ENCODE assay signal across 8 mouse cellular contexts in genomic region chr6:87913661-87914325, GRCm38 (mm10). TPM values are rescaled to one million over a fixed set of nuclear protein-coding genes. Genes with fewer than 3 reads are reported as not detected.
DNase-seq lines count a peak whose midpoint lies in the region; ATAC-seq and TF ChIP-seq lines count a peak whose summit lies in the region.

Gene Hmces, plus strand, starts transcription at chr6:87913935.

- peaks cover 12 to 70% of the 10 kb centered on the region in 2 experiments for H3K4me1 ChIP-seq in CH12.LX (ENCODE audit: control insufficient read depth in 1 of 2, insufficient read depth in 2 of 2)
- peaks cover 11% of the 10 kb centered on the region for H3K4me1 ChIP-seq in heart, embryonic 15.5 days (replicated peaks)
- H3K4me1 ChIP-seq in liver, embryonic 16.5 days (ENCODE audit: control insufficient read depth, low read depth, low read length), result peaks cover 14% of the 10 kb centered on the region
- H3K4me1 ChIP-seq in neural tube, embryonic 12.5 days, result peaks cover 12% of the 10 kb centered on the region; the same call in 1 of the 2 replicates
- peaks cover 16% of the 10 kb centered on the region for H3K4me1 ChIP-seq in stomach, embryonic 16.5 days (ENCODE audit: control insufficient read depth, insufficient read depth, low read length)

- no peak for TF ChIP-seq CTCF in CH12.LX (conservative IDR thresholded peaks at IDR 0.05 in 1 of 2, IDR thresholded peaks at IDR 0.05 in 1 of 2; ENCODE audit: low read depth in 2 of 2, low read length in 2 of 2)

- WGBS in heart, embryonic 15.5 days, result under 1% methylated on average over 62 of the region's 62 CpGs
- WGBS in liver, embryonic 16.5 days (ENCODE audit: insufficient replicate concordance), result 2% methylated on average over 62 of the region's 62 CpGs
- WGBS in neural tube, embryonic 12.5 days, result 1% methylated on average over 61 of the region's 62 CpGs
- WGBS in stomach, embryonic 16.5 days, result under 1% methylated on average over 60 of the region's 62 CpGs

- no peak for TF ChIP-seq RAD21 in CH12.LX (IDR thresholded peaks at IDR 0.05; ENCODE audit: low read depth, low read length)

- no peaks in the 10 kb centered on the region for H3K27me3 ChIP-seq in CH12.LX (replicated peaks)
- no peaks in the 10 kb centered on the region for H3K27me3 ChIP-seq in heart, embryonic 15.5 days
- H3K27me3 ChIP-seq in liver, embryonic 16.5 days (ENCODE audit: control insufficient read depth, insufficient read depth, low read depth, low read length), result no peaks in the 10 kb centered on the region
- H3K27me3 ChIP-seq in neural tube, embryonic 12.5 days (replicated peaks), result no peaks in the 10 kb centered on the region
- H3K27me3 ChIP-seq in stomach, embryonic 16.5 days (ENCODE audit: control insufficient read depth, insufficient read depth, low read length), result no peaks in the 10 kb centered on the region

- peaks cover 12% of the 10 kb centered on the region for H3K9me3 ChIP-seq in CH12.LX (replicated peaks; ENCODE audit: low read length)
- H3K9me3 ChIP-seq in heart, embryonic 15.5 days (replicated peaks), result no peaks in the 10 kb centered on the region
- no peaks in the 10 kb centered on the region for H3K9me3 ChIP-seq in liver, embryonic 16.5 days (replicated peaks; ENCODE audit: control insufficient read depth, low read length)
- no peaks in the 10 kb centered on the region for H3K9me3 ChIP-seq in neural tube, embryonic 12.5 days
- no peaks in the 10 kb centered on the region for H3K9me3 ChIP-seq in stomach, embryonic 16.5 days (replicated peaks; ENCODE audit: control insufficient read depth, low read length)

- dilution Hi-C loops in CH12.LX (cut with MboI; ENCODE audit: extremely low pct_ligation_motif_present, extremely low pct_unique_long_range_greater_than_20kb, low sequenced_read_pairs), result no loop called here

- in situ Hi-C loops in CH12.LX (cut with MboI; ENCODE audit: low pct_ligation_motif_present, low pct_unique_long_range_greater_than_20kb, low sequenced_read_pairs), result loop anchor here (25.0 kb wide), 1 partner anchor 174 kb away; the partner anchor contains the start of gene Rpn1

- H3K27ac ChIP-seq in CH12.LX (ENCODE audit: insufficient read depth, low read depth), result peak within 1 kb of the TSS; percentile 35; the same call in 1 of the 2 replicates
- peak within 1 kb of the TSS; percentile 91 for H3K27ac ChIP-seq in heart, embryonic 15.5 days
- H3K27ac ChIP-seq in liver, embryonic 16.5 days (ENCODE audit: low read length), result peak within 1 kb of the TSS; percentile 84
- peak within 1 kb of the TSS; percentile 50 for H3K27ac ChIP-seq in neural tube, embryonic 12.5 days
- H3K27ac ChIP-seq in stomach, embryonic 16.5 days (ENCODE audit: low read length), result peak within 1 kb of the TSS; percentile 91

- peak within 1 kb of the TSS; percentile 17 to 70 (median 56) for H3K4me3 ChIP-seq in CH12.LX (replicated peaks in 1 of 3; ENCODE audit: low read depth in 2 of 3, low read length in 2 of 3, poor library complexity in 1 of 3)
- peak within 1 kb of the TSS; percentile 86 for H3K4me3 ChIP-seq in heart, embryonic 15.5 days
- peak within 1 kb of the TSS; percentile 92 for H3K4me3 ChIP-seq in liver, embryonic 16.5 days (ENCODE audit: low read depth, low read length)
- peak within 1 kb of the TSS; percentile 84 for H3K4me3 ChIP-seq in neural tube, embryonic 12.5 days
- H3K4me3 ChIP-seq in stomach, embryonic 16.5 days (replicated peaks; ENCODE audit: low read length), result peak within 1 kb of the TSS; percentile 97

- peak; percentile 88 for ATAC-seq in erythroid progenitor cell, adult 5-6 weeks (replicated peaks; ENCODE audit: low FRiP score, poor library complexity, severe bottlenecking)
- peak; percentile 89 for ATAC-seq in heart, embryonic 15.5 days (replicated peaks; ENCODE audit: insufficient number of reproducible peaks, insufficient read depth, low FRiP score, low read depth)
- peak; percentile 91 for ATAC-seq in liver, embryonic 16.5 days (ENCODE audit: low read depth)
- peak; percentile 92 for ATAC-seq in neural tube, embryonic 12.5 days (ENCODE audit: low FRiP score, low read depth)
- peak; percentile 92 for ATAC-seq in stomach, embryonic 16.5 days (ENCODE audit: insufficient read depth, low FRiP score)

- no peaks in the 10 kb centered on the region; the same call in 1 of the 2 replicates for H3K79me2 ChIP-seq in CH12.LX (replicated peaks; ENCODE audit: control insufficient read depth, extremely low read depth, insufficient read depth, poor library complexity, severe bottlenecking)

- H3K4me2 ChIP-seq in CH12.LX (ENCODE audit: insufficient read depth, low read depth, poor library complexity, severe bottlenecking), result peak within 1 kb of the TSS; percentile 96
- H3K4me2 ChIP-seq in heart, embryonic 15.5 days, result peak within 1 kb of the TSS; percentile 82
- peak within 1 kb of the TSS; percentile 99 for H3K4me2 ChIP-seq in liver, embryonic 16.5 days (ENCODE audit: low read depth, low read length)
- peak within 1 kb of the TSS; percentile 89 for H3K4me2 ChIP-seq in neural tube, embryonic 12.5 days (replicated peaks)
- H3K4me2 ChIP-seq in stomach, embryonic 16.5 days (ENCODE audit: low read depth, low read length), result peak within 1 kb of the TSS; percentile 88

- no peak for DNase-seq in CH12.LX (ENCODE audit: extremely low read depth)
- DNase-seq in brain, embryonic 18.5 days (ENCODE audit: low read depth, low spot score), result peak; percentile 45
- peak; percentile 87 for DNase-seq in kidney, postnatal 14 days

- peak within 1 kb of the TSS; percentile 62 for H3K9ac ChIP-seq in CH12.LX (ENCODE audit: insufficient read depth, low read depth)
- peak within 1 kb of the TSS; percentile 93 for H3K9ac ChIP-seq in heart, embryonic 15.5 days
- peak within 1 kb of the TSS; percentile 93 for H3K9ac ChIP-seq in liver, embryonic 16.5 days (ENCODE audit: low read depth, low read length)
- peak within 1 kb of the TSS; percentile 88 for H3K9ac ChIP-seq in neural tube, embryonic 12.5 days
- H3K9ac ChIP-seq in stomach, embryonic 16.5 days (ENCODE audit: low read length), result peak within 1 kb of the TSS; percentile 93

- H3K36me3 ChIP-seq in CH12.LX (replicated peaks in 1 of 2; ENCODE audit: control insufficient read depth in 1 of 2, insufficient read depth in 1 of 2, low read length in 1 of 2), result peaks cover 36 to 54% of the 10 kb centered on the region in 2 experiments
- peaks cover 54% of the 10 kb centered on the region for H3K36me3 ChIP-seq in heart, embryonic 15.5 days
- peaks cover 35% of the 10 kb centered on the region for H3K36me3 ChIP-seq in liver, embryonic 16.5 days (ENCODE audit: control insufficient read depth, insufficient read depth)
- H3K36me3 ChIP-seq in neural tube, embryonic 12.5 days, result peaks cover 62% of the 10 kb centered on the region
- peaks cover 23% of the 10 kb centered on the region for H3K36me3 ChIP-seq in stomach, embryonic 16.5 days (ENCODE audit: control insufficient read depth, insufficient read depth, low read length)

- TF ChIP-seq EP300 in CH12.LX (IDR thresholded peaks at IDR 0.05; ENCODE audit: low read length), result no peak

- peak; percentile 57; the same call in 1 of the 2 replicates for TF ChIP-seq POLR2A in CH12.LX (IDR thresholded peaks at IDR 0.05; ENCODE audit: low read depth, low read length)

TF ChIP-seq in CH12.LX, 34 proteins besides CTCF, POLR2A, EP300 and RAD21:
- TF ChIP-seq TBP (conservative IDR thresholded peaks at IDR 0.05; ENCODE audit: low read depth, low read length) (no peak), JUND (conservative IDR thresholded peaks at IDR 0.05; ENCODE audit: low read depth, low read length) (no peak), ELF1 (IDR thresholded peaks at IDR 0.05; ENCODE audit: low read depth, low read length) (0 out of 2 replicates have a peak, but pooled peaks have one; percentile 24), SIN3A (IDR thresholded peaks at IDR 0.05; ENCODE audit: low read length) (0 out of 2 replicates have a peak, but pooled peaks have one; percentile 10), UBTF (IDR thresholded peaks at IDR 0.05; ENCODE audit: low read depth, low read length) (peak; percentile 58; the same call in 1 of the 2 replicates), POLR2AphosphoS2 (IDR thresholded peaks at IDR 0.05; ENCODE audit: low read depth, low read length) (peak; percentile 69; the same call in 1 of the 2 replicates)

RNA-seq across cellular contexts. Expression of gene Hmces, which starts in this region (rescaled TPM):
- total RNA-seq in CH12.LX (2012; rRNA removed) (8.4 and 11.8 TPM in 2 replicates), CH12.LX (2014; rRNA removed) (0.31 and 0.73 TPM in 2 replicates)
- polyA plus RNA-seq in CH12.LX (2012; ENCODE audit: insufficient read length, low read depth), result 0.99 and 1.4 TPM in 2 replicates
- total RNA-seq in erythroid progenitor cell, adult 5-6 weeks (2015; ENCODE audit: low replicate concordance), result 13.0 and 21.4 TPM in 2 replicates
- total RNA-seq in erythroid progenitor cell, adult 5-6 weeks (2017; ENCODE audit: low replicate concordance), result 8.8 and 30.4 TPM in 2 replicates
- 20.4 and 30.4 TPM in 2 replicates for polyA plus RNA-seq in heart, embryonic 15.5 days (2015; fragmentation: Nextera tagmentation; extraction: Ambion mirVana)
- 14.9 and 17.5 TPM in 2 replicates for polyA plus RNA-seq in liver, embryonic 16.5 days (2015; fragmentation: Nextera tagmentation; extraction: Ambion mirVana)
- 34.4 and 41.1 TPM in 2 replicates for polyA plus RNA-seq in neural tube, embryonic 12.5 days (2016; fragmentation: Nextera tagmentation; extraction: Ambion mirVana)
- 36.2 and 38.4 TPM in 2 replicates for polyA plus RNA-seq in stomach, embryonic 16.5 days (2015; fragmentation: Nextera tagmentation; extraction: Ambion mirVana)

Comparison
In these comparisons a context has a peak if more than half of its experiments do, and no peak if none do; other contexts are left out.
1. H3K27ac ChIP-seq: peak in every context shown above with its lines; median percentile 91 in heart, embryonic 15.5 days; 91 in stomach, embryonic 16.5 days; 84 in liver, embryonic 16.5 days; 50 in neural tube, embryonic 12.5 days; 35 in CH12.LX.